Mouse (Mus musculus) liver, adult 2 months (tissue): Measurements from ENCODE around the gene Snx13. TPM values are rescaled to one million over a fixed set of nuclear protein-coding genes. Genes with fewer than 3 reads are reported as not detected.

Source experiments
- DNase-seq: peaks from one replicate; pipeline ENCODE4 v3.0.0-alpha.2; 2011; ENCODE audit warnings: low read depth, low spot score; ENCODE audit errors: extremely low read depth
- H3K27ac ChIP-seq: fragments of 200-500 bp; replicated peaks from 2 replicates; pipeline ENCODE4 v1.5.1; 2012; ENCODE audit warnings: low read depth, mild to moderate bottlenecking, control low read depth, inconsistent platforms, low read length; ENCODE audit not compliant: insufficient read depth
- H3K27me3 ChIP-seq: fragments of 200-500 bp; 2 replicates; pipeline ENCODE4 v1.6.1; 2012; ENCODE audit warnings: mild to moderate bottlenecking, moderate library complexity, low read length, inconsistent platforms; ENCODE audit not compliant: control insufficient read depth, insufficient read depth
- H3K36me3 ChIP-seq: fragments of 200-500 bp; 2 replicates; pipeline ENCODE4 v1.6.1; 2012; ENCODE audit warnings: low read length, inconsistent platforms; ENCODE audit not compliant: control insufficient read depth, insufficient read depth
- H3K4me1 ChIP-seq: fragments of 200-500 bp; 2 replicates; pipeline ENCODE4 v1.6.1; 2011; ENCODE audit warnings: low read length; ENCODE audit not compliant: control insufficient read depth, insufficient read depth
- H3K4me3 ChIP-seq: fragments of 200-500 bp; 2 replicates; pipeline ENCODE4 v1.5.1; 2011; ENCODE audit warnings: low read depth, mild to moderate bottlenecking, control low read depth, low read length, moderate library complexity; ENCODE audit not compliant: insufficient read depth
- H3K79me2 ChIP-seq: fragments of 200-500 bp; 2 replicates; pipeline ENCODE4 v1.6.1; 2012; ENCODE audit warnings: inconsistent platforms, mild to moderate bottlenecking, low read length, moderate library complexity; ENCODE audit not compliant: control insufficient read depth, insufficient read depth
- H3K9ac ChIP-seq: fragments of 200-500 bp; 2 replicates; pipeline ENCODE4 v1.6.1; 2012; ENCODE audit warnings: low read depth, mild to moderate bottlenecking, control low read depth, inconsistent platforms, low read length
- CTCF ChIP-seq: fragments of 200-500 bp; IDR thresholded peaks from 2 replicates; pipeline ENCODE4 v1.5.1; 2011; ENCODE audit warnings: low read depth, low read length, control low read depth
- POLR2A ChIP-seq: fragments of 200-500 bp; IDR thresholded peaks from 2 replicates; pipeline ENCODE4 v1.6.1; 2011; ENCODE audit warnings: low read length, control low read depth; ENCODE audit not compliant: insufficient read depth; ENCODE audit errors: extremely low read depth
- WGBS: fragments of 180-500 bp; shearing (Covaris S2); methylation state at CpG from one replicate; pipeline ENCODE4 v1.1.7; 2018; 5-methylcytosine and 5-hydroxymethylcytosine counted together
- polyA plus RNA-seq: library from polyadenylated mRNA; depleted of rRNA; stranded (reverse); fragments of >200 nt; gene quantifications from 2 replicates; pipeline ENCODE4 v1.2.3, GENCODE M21; 2012
- total RNA-seq: library from RNA; depleted of rRNA; stranded (reverse); fragments of >200 nt; gene quantifications from 2 replicates; pipeline ENCODE4 v1.2.3, GENCODE M21; 2014

Gene Snx13
- total and polyA plus RNA-seq, 2 experiments: 3.5 to 22.3 TPM

GRCm38 (mm10) chr12:35050501-35050900 lies 3.5 kb downstream of the Snx13 start:
- H3K79me2 ChIP-seq: peaks cover 18% of the 10 kb centered on the region; the same call in 1 of the 2 replicates
- no peak for TF ChIP-seq POLR2A
- TF ChIP-seq CTCF: no peak
- H3K36me3 ChIP-seq: no peaks in the 10 kb centered on the region
- WGBS: 16% methylated on average over 3 of the region's 3 CpGs
- no peak overlapping the region for H3K4me3 ChIP-seq
- peak; percentile 91 for DNase-seq
- no peak overlapping the region for H3K9ac ChIP-seq
- no peaks in the 10 kb centered on the region for H3K27me3 ChIP-seq
- peak overlapping the region; percentile 38 for H3K27ac ChIP-seq
- H3K4me1 ChIP-seq: peaks cover 21% of the 10 kb centered on the region

GRCm38 (mm10) chr12:35050964-35051758 lies 4.2 kb downstream of the Snx13 start:
- Histone ChIP-seq H3K4me1 (peaks cover 21% of the 10 kb centered on the region), H3K27ac (peak overlapping the region; percentile 37; the same call in 1 of the 2 replicates), H3K79me2 (peaks cover 18% of the 10 kb centered on the region; the same call in 1 of the 2 replicates), H3K27me3 (no peaks in the 10 kb centered on the region), H3K4me3 (no peak overlapping the region), H3K9ac (no peak overlapping the region), H3K36me3 (no peaks in the 10 kb centered on the region)
- 45% methylated on average over 7 of the region's 7 CpGs for WGBS
- no peak for DNase-seq
- TF ChIP-seq CTCF (no peak), POLR2A (no peak)

GRCm38 (mm10) chr12:35054420-35054819 lies 7.4 kb downstream of the Snx13 start:
- Histone ChIP-seq H3K4me1 (peaks cover 19% of the 10 kb centered on the region), H3K36me3 (no peaks in the 10 kb centered on the region), H3K79me2 (peaks cover 33% of the 10 kb centered on the region), H3K27ac (no peak overlapping the region), H3K9ac (no peak overlapping the region), H3K4me3 (no peak overlapping the region), H3K27me3 (no peaks in the 10 kb centered on the region)
- 68% methylated on average over 6 of the region's 6 CpGs for WGBS
- no peak for DNase-seq
- no peak for TF ChIP-seq POLR2A
- no peak for TF ChIP-seq CTCF

- Histone ChIP-seq H3K36me3 (no peaks in the 10 kb centered on the region), H3K4me3 (no peak overlapping the region), H3K4me1 (peaks cover 15% of the 10 kb centered on the region), H3K27ac (no peak overlapping the region), H3K9ac (no peak overlapping the region), H3K27me3 (no peaks in the 10 kb centered on the region), H3K79me2 (peaks cover 30% of the 10 kb centered on the region)
- no peak for DNase-seq
- TF ChIP-seq POLR2A (no peak), CTCF (no peak)
- 84% methylated on average over 7 of the region's 7 CpGs for WGBS
Measured at GRCm38 (mm10) chr12:35055114-35056095, 8.4 kb downstream of the Snx13 start.

- Histone ChIP-seq H3K27ac (no peak overlapping the region), H3K4me1 (peaks cover 11% of the 10 kb centered on the region), H3K27me3 (no peaks in the 10 kb centered on the region), H3K36me3 (no peaks in the 10 kb centered on the region), H3K4me3 (no peak overlapping the region), H3K79me2 (peaks cover 28% of the 10 kb centered on the region), H3K9ac (no peak overlapping the region)
- no peak for TF ChIP-seq CTCF
- TF ChIP-seq POLR2A: no peak
- WGBS: 10% methylated on average over 3 of the region's 3 CpGs
- DNase-seq: peak; percentile 90
Measured at GRCm38 (mm10) chr12:35063697-35064468, 16.9 kb downstream of the Snx13 start.
